Mouse (Mus musculus): Measurements from ENCODE around the gene Dcpp1. TPM values are rescaled to one million over a fixed set of nuclear protein-coding genes. Genes with fewer than 3 reads are reported as not detected.
"Not testable (repeated sequence)": the region's sequence is repeated elsewhere in the genome, so short reads cannot be mapped to it uniquely, and the experiment has no call there.

Dcpp1 gene
- polyA plus RNA-seq (2016; fragmentation: Nextera tagmentation; extraction: Ambion mirVana) = not detected in 2 replicates

DNA sequence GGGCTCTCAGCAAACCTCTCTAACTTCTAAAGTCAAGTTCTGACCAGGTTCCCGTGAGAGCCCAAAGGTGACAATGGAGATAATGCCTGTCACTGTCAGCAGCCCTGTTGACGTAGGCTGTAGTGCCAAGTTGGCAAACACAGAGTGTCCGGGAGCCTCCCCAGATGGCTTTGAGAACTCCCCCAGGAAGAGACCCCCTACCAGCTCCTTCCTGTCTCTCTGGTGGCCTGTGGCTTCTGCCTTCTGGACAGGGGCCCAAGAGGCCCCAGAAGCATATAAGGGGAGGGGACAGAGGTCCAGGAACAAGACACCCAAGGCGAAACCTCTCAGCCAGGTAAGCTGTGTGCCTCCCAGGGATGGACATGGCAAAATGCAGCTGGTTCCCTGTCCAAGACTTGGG lies at the start of gene Dcpp1, which contains the start of gene Dcpp2:
Gene Dcpp1, plus strand, starts transcription at position 301 of the 400 bp plus-strand sequence.
Gene Dcpp2, plus strand, starts transcription at position 305 of the 400 bp plus-strand sequence.
- not testable (repeated sequence) for DNase-seq (ENCODE audit: low spot score); H3K4me1 ChIP-seq
- 44% methylated on average over 4 of the region's 4 CpGs for WGBS

DNA sequence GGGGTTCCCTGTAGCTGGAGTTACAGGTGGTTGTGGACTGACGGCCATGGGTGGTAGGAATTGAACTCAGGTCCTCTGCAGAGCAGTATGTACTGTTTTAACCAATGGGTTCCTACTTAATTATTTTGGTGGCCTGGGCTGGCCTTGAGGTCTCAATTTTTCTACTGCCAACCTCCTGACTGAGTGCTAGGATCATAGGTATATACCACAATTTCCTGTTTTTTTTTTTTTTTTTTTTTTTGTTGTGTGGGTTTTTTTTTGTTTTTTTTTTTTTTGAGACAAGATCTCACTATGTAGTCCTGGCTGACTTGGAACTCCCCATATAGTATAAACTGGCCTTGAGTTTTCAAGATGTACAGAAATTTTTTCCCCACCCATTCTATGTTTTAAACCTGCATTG lies 49.5 kb upstream of the Dcpp1 start:
- H3K27ac ChIP-seq = no peak overlapping the region
- DNase-seq (ENCODE audit: low spot score) = no peak
- peaks cover 12% of the 10 kb centered on the region for H3K36me3 ChIP-seq
- 82% methylated on average over 1 of the region's 1 CpGs for WGBS
- no peak overlapping the region for H3K4me3 ChIP-seq
- H3K9me3 ChIP-seq = no peaks in the 10 kb centered on the region
- peaks cover 51% of the 10 kb centered on the region for H3K27me3 ChIP-seq (ENCODE audit: insufficient read depth, poor library complexity, severe bottlenecking)
- H3K4me1 ChIP-seq = peaks cover 5% of the 10 kb centered on the region; the same call in 1 of the 2 replicates

More for the DNA sequence above, at the start of gene Dcpp1, which contains the start of gene Dcpp2:
- H3K4me3 ChIP-seq; H3K27me3 ChIP-seq (ENCODE audit: insufficient read depth, poor library complexity, severe bottlenecking); H3K27ac ChIP-seq; H3K9me3 ChIP-seq; H3K36me3 ChIP-seq: not testable (repeated sequence)

DNA sequence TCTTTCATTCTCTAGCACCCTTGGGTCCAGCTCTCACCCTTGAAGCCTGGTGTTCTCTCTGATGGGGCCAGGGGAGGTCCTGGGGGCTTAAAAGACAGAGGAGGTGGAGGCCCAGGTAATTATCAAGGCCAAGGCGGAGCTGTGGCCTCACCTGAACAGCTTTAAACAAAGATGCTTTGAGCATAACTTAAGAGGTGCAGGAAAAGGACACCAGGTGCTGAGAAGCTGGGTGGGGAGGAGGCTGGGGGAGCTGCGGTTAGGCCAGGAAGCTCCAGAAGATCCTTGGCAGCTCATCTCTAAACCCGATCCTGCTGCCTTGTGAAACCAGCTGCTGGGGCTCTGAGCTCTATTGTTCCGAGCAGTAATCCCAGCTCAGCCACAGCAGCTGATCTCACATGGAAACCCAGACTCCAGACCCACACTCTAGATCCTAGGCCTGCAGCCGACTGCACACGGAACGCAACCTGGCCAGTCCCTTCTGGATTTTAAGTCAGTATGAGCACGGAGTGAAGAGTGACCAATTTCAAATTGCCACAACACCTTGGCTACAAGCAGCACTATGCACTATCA lies 44.6 kb upstream of the Dcpp1 start, which contains the start of gene Prss33:
Gene Prss33, minus strand, starts transcription at position 51 of the 570 bp plus-strand sequence.
- no peak for DNase-seq (ENCODE audit: low spot score)
- WGBS = 70% methylated on average over 8 of the region's 8 CpGs
- H3K36me3 ChIP-seq = no peaks in the 10 kb centered on the region
- no peak within 1 kb of the TSS for H3K4me3 ChIP-seq
- H3K4me1 ChIP-seq = no peaks in the 10 kb centered on the region
- no peak within 1 kb of the TSS for H3K27ac ChIP-seq
- H3K27me3 ChIP-seq (ENCODE audit: insufficient read depth, poor library complexity, severe bottlenecking) = peaks cover 50% of the 10 kb centered on the region
- H3K9me3 ChIP-seq = no peaks in the 10 kb centered on the region

DNA sequence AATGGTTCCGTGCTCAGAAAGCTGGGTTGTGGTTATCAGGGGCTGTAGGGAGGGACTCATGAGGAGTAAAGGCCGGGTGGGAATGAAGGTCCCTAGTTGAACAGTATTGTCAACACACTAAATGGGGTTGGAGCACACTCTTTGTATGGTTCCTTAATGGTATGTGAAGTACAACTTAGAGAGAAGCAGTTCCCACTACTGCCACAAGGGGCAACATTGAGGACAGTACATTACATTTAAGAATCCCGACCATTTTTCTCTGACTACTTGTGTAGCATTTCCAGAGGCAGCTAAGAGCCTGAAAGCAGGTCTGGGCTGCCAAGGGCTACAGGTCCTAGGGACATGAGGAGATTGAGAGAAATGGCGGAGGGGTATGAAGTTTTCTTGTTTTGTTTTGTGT lies 39.5 kb upstream of the Dcpp1 start:
- H3K4me1 ChIP-seq = peaks cover 12% of the 10 kb centered on the region
- no peak overlapping the region for H3K4me3 ChIP-seq
- 32% methylated on average over 4 of the region's 4 CpGs for WGBS
- H3K27ac ChIP-seq = no peak overlapping the region
- no peaks in the 10 kb centered on the region for H3K9me3 ChIP-seq
- no peaks in the 10 kb centered on the region for H3K36me3 ChIP-seq
- DNase-seq (ENCODE audit: low spot score) = no peak
- peaks cover 14% of the 10 kb centered on the region for H3K27me3 ChIP-seq (ENCODE audit: insufficient read depth, poor library complexity, severe bottlenecking)

DNA sequence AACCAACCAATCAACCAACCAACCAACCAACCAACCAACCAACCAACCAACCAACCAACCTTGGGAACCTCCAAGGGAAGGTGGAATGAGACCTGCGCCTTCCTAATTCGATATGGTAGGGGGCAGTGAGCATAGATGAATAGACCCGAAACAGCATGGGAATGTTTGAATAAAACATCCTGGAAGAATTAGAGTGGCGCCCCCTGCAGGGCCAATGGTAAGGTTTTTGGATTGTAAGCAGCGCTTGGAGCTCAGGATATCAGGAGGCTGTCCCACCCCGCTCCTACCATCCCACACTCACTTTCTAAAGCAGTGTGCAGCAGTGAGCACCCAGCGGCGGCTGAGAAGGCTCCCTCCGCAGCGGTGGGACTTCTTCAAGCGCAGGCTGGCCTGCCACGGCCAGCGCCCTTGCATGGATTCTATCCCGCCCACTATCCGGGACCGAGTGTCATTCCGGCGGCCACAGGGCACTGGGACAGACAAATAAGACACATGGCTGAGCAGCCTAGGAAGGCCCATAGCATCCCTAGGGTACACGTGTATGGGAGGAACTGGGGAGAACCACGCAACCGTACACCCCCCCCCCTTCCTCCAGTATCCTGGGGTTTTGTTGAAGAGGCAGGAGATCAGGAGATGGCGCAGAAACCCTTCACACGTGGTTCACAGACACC lies 37.4 kb upstream of the Dcpp1 start:
- no peak for DNase-seq (ENCODE audit: low spot score)
- H3K4me1 ChIP-seq = peaks cover 12% of the 10 kb centered on the region
- H3K9me3 ChIP-seq = no peaks in the 10 kb centered on the region
- peak overlapping the region; percentile 44 for H3K4me3 ChIP-seq
- peak overlapping the region; percentile 29; the same call in 1 of the 2 replicates for H3K27ac ChIP-seq
- no peaks in the 10 kb centered on the region for H3K36me3 ChIP-seq
- 42% methylated on average over 23 of the region's 23 CpGs for WGBS
- peaks cover 9% of the 10 kb centered on the region for H3K27me3 ChIP-seq (ENCODE audit: insufficient read depth, poor library complexity, severe bottlenecking)

DNA sequence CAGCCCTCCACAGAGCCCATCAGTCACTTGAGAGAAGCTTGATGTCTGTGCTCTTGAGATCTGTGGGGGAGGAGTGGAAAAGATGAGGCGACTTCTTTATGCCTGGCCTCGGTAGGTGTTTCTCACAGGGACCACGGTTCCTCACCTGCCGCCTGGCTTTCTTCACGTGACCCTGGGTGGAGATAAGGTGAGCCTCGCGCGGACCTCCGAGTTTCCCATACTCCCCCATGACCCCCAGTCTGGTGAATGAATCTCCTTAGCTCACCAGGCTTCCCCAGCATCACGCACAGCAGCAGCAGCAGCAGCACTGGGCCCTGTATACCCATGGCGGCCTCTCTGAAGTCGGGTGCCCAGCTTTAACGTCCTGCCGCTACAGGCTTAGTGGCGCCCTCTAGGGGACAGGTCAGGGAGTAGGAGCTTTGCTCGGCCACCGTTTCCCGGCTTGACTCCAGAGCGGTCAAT lies 36.8 kb upstream of the Dcpp1 start, which contains the start of the genes Prss32 and Prss41:
Gene Prss32, plus strand, starts transcription at position 44 of the 462 bp plus-strand sequence.
Gene Prss41, minus strand, starts transcription at position 361 of the 462 bp plus-strand sequence.
- DNase-seq (ENCODE audit: low spot score) = no peak
- Histone ChIP-seq H3K27me3 (ENCODE audit: insufficient read depth, poor library complexity, severe bottlenecking) (peaks cover 9% of the 10 kb centered on the region), H3K27ac (peak within 1 kb of the TSS; percentile 29; the same call in 1 of the 2 replicates), H3K9me3 (no peaks in the 10 kb centered on the region), H3K4me1 (peaks cover 12% of the 10 kb centered on the region), H3K36me3 (no peaks in the 10 kb centered on the region), H3K4me3 (peak within 1 kb of the TSS; percentile 44)
- 13% methylated on average over 19 of the region's 19 CpGs for WGBS

DNA sequence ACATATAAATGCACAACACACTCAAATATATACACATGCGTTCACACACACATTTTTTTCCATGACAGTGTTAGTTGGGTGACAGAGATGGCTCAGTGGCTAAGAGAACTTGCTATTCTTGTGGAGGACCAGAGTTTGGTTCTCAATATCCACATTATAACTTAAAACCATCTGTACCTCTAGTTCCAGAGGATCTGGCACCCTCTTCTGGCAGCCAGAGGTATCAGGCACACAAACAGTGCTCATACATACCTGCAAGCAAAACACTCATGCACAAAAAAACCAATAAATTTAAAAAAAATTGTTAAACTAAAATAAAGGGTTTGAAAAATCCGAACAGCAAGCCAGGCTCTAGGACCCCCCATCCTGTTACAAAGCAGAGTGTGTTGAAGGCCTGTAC lies 30.6 kb upstream of the Dcpp1 start:
- Histone ChIP-seq H3K27me3 (ENCODE audit: insufficient read depth, poor library complexity, severe bottlenecking) (no peaks in the 10 kb centered on the region), H3K27ac (no peak overlapping the region), H3K9me3 (no peaks in the 10 kb centered on the region), H3K4me1 (peaks cover 4% of the 10 kb centered on the region; the same call in 1 of the 2 replicates), H3K36me3 (no peaks in the 10 kb centered on the region), H3K4me3 (no peak overlapping the region)
- WGBS = 66% methylated on average over 2 of the region's 2 CpGs
- DNase-seq (ENCODE audit: low spot score) = no peak

DNA sequence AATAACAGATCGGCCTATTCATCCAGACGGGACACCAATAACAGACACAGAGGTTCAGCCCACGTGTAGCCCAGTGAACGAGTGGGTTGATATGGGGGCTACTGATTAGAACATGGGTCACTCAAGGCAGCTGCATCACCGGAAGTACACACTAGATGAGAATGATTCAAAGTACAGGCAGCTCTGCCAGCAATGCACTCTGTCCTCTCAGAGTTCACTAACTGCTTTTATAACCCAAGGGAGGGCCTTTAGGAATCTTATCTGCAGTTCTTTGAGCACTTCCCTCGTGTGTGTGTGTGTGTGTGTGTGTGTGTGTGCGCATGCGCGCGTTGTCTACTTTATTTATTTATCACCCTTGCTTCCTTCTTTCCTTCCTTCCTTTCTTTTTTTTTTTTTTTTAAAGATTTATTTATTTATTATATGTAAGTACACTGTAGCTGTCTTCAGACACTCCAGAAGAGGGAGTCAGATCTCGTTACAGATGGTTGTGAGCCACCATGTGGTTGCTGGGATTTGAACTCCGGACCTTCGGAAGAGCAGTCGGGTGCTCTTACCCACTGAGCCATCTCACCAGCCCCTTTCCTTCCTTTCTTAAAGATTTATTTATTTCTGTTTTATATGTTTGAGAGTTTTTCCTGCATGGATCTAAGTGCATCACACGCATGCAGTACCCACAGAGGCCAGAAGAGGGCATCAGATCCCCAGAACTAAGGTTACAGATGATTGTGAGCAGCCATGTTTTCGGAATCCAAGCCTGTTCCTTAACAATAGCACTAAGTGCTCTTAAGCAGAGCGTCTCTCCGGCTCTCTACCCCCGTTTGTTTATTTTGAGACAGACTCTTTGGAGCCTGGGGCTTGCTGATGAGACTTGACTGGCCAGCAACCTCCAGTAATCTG lies 29.6 kb upstream of the Dcpp1 start:
- no peak overlapping the region for H3K27ac ChIP-seq
- DNase-seq (ENCODE audit: low spot score) = no peak
- 54% methylated on average over 18 of the region's 19 CpGs for WGBS

DNA sequence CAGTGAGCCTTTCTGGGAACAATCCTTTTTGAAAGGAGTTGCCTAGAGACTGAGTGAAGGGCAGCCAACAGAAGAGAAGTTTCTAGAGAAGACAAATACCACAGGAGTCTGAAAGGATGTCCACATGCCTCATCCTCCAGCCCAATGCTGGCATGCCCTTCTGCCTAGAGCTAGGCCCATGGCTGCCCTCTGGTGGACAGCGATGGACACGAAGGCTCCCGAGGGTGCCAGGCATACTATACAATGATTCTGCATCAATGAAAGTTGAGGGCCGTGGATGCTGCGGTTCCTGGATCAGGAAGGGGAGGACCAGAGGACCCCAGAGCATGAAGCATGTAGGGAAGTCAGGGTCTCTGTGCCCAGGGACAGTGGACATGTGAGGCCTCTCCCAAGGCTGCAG lies 27.4 kb upstream of the Dcpp1 start:
- H3K9me3 ChIP-seq = no peaks in the 10 kb centered on the region
- peaks cover 7% of the 10 kb centered on the region; the same call in 1 of the 2 replicates for H3K27me3 ChIP-seq (ENCODE audit: insufficient read depth, poor library complexity, severe bottlenecking)
- DNase-seq (ENCODE audit: low spot score) = no peak
- H3K36me3 ChIP-seq = no peaks in the 10 kb centered on the region
- H3K27ac ChIP-seq = no peak overlapping the region
- peaks cover 4% of the 10 kb centered on the region; the same call in 1 of the 2 replicates for H3K4me1 ChIP-seq
- 37% methylated on average over 5 of the region's 5 CpGs for WGBS
- 0 out of 2 replicates have a peak overlapping the region, but pooled peaks have one; percentile 15 for H3K4me3 ChIP-seq

More for the DNA sequence above, 29.6 kb upstream of the Dcpp1 start:
- Histone ChIP-seq H3K9me3 (no peaks in the 10 kb centered on the region), H3K36me3 (no peaks in the 10 kb centered on the region), H3K4me3 (no peak overlapping the region), H3K4me1 (peaks cover 4% of the 10 kb centered on the region; the same call in 1 of the 2 replicates), H3K27me3 (ENCODE audit: insufficient read depth, poor library complexity, severe bottlenecking) (peaks cover 4% of the 10 kb centered on the region; the same call in 1 of the 2 replicates)

DNA sequence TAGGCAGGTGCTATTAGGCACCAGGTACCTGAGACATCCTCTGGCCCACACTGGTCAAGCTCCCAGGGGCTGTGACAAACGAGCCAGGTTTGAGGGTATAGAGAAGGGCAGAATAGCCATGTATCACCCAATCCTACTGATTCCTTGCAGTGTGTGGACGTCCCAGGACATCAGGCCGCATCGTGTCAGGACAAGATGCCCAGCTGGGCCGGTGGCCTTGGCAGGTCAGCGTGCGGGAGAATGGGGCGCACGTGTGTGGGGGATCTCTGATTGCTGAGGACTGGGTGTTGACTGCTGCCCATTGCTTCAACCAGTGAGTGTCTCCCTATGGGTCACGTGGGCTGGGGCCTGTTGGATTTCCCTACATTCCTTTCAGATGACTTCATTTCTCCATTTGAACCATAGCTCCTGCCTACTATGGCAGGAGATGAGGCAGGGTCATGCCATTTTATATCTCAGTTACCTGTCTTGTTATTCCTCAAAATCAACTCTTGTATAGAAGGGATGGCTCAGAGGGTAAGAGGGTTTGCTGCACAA lies 26.4 kb upstream of the Dcpp1 start:
- no peak overlapping the region; the same call in 1 of the 2 replicates for H3K27ac ChIP-seq
- H3K4me3 ChIP-seq = no peak overlapping the region
- no peaks in the 10 kb centered on the region for H3K36me3 ChIP-seq
- 72% methylated on average over 10 of the region's 10 CpGs for WGBS
- DNase-seq (ENCODE audit: low spot score) = no peak
- peaks cover 9% of the 10 kb centered on the region; the same call in 1 of the 2 replicates for H3K27me3 ChIP-seq (ENCODE audit: insufficient read depth, poor library complexity, severe bottlenecking)
- H3K9me3 ChIP-seq = no peaks in the 10 kb centered on the region
- H3K4me1 ChIP-seq = peaks cover 4% of the 10 kb centered on the region; the same call in 1 of the 2 replicates

DNA sequence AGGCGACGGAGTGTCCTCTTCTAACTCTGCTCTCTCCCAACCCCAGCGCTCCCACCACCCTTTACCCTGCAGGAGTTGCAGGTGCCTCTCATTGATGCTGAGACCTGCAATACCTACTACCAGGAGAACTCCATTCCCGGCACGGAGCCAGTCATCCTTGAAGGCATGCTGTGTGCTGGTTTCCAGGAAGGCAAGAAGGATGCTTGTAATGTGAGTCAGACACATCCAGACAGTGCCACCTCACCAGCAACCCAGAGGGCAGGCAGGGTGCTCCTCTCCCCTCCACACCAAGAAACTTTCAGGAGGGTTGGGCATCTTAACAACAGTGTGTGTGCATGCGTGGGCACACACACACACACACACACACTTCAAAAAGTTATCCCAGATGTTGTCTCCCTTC lies 23.5 kb upstream of the Dcpp1 start:
- Histone ChIP-seq H3K4me3 (no peak overlapping the region), H3K27me3 (ENCODE audit: insufficient read depth, poor library complexity, severe bottlenecking) (peaks cover 20% of the 10 kb centered on the region; the same call in 1 of the 2 replicates), H3K36me3 (no peaks in the 10 kb centered on the region), H3K27ac (no peak overlapping the region), H3K4me1 (peaks cover 8% of the 10 kb centered on the region; the same call in 1 of the 2 replicates), H3K9me3 (no peaks in the 10 kb centered on the region)
- no peak for DNase-seq (ENCODE audit: low spot score)
- 77% methylated on average over 6 of the region's 6 CpGs for WGBS

DNA sequence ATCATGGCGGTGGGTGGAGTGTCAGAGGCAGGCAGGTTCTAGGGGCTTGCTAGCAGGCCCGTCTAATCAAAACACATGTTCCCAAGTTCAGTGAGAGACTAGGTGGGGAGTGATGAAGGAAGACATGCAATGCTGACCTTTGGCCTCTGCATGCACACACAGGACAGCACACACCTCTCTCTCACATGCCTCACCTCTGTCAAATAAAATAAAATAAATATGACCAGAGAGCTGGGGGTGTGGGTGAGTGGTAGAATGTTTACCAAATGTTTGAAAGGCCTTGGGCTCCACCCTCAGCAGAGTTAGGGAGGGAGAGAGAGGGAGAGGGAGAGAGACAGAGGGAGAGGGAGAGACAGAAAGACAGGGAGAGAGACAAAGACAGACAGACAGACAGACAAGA lies 22.8 kb upstream of the Dcpp1 start:
- Histone ChIP-seq H3K9me3 (no peaks in the 10 kb centered on the region), H3K27me3 (ENCODE audit: insufficient read depth, poor library complexity, severe bottlenecking) (peaks cover 20% of the 10 kb centered on the region; the same call in 1 of the 2 replicates), H3K36me3 (no peaks in the 10 kb centered on the region), H3K4me1 (peaks cover 8% of the 10 kb centered on the region; the same call in 1 of the 2 replicates), H3K4me3 (no peak overlapping the region), H3K27ac (no peak overlapping the region)
- DNase-seq (ENCODE audit: low spot score) = no peak
- 77% methylated on average over 2 of the region's 2 CpGs for WGBS

Measured in heart, embryonic 10.5 days (tissue).